Mouse (Mus musculus) heart, postnatal 10 days (tissue): ENCODE data around the gene Vax2. TPM values are rescaled to one million over a fixed set of nuclear protein-coding genes. Genes with fewer than 3 reads are reported as not detected.

ENCODE experiments used
- DNase-seq, 2 experiments: peaks; one replicate each; pipeline ENCODE4 v3.0.0; 2021
- intact Hi-C: fragments of 180-260 bp; cut with DNase I; formaldehyde crosslinking; loops from one replicate; pipeline ENCODE4 v1.15.1; 2025
- total RNA-seq, 2 experiments: library from RNA; stranded (reverse); gene quantifications; 2 replicates each; pipeline ENCODE4 v1.2.3; 2021

Gene Vax2
- total RNA-seq, 2 experiments from 2014 or later: not detected

DNA sequence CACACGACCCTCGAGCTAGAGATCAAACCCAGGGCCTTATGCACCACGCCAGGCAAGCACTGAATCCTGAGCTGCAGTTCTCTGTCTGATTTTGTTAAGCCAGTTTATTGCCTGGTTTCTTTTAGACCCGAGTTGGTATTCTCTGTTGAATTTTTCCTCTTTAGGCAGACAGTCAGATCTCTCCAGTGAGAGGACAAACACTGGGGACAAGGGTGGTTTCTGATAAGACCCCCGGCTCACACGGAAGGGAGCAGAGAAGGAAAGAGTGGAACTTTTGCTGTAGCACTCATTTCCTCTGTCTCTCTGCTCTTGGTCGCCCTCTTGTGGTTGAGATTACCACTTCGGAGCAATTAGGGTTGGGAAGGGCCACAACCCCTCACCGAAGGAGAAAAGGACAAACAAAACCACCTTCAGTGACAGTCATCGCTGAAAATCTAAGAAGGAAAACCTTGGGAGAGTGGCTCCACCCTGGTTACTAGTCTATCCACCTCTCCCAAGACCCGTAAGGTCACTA lies 39.2 kb downstream of the Vax2 start:
- intact Hi-C loops: no loop called here
- DNase-seq: peak; percentile 70 to 85

DNA sequence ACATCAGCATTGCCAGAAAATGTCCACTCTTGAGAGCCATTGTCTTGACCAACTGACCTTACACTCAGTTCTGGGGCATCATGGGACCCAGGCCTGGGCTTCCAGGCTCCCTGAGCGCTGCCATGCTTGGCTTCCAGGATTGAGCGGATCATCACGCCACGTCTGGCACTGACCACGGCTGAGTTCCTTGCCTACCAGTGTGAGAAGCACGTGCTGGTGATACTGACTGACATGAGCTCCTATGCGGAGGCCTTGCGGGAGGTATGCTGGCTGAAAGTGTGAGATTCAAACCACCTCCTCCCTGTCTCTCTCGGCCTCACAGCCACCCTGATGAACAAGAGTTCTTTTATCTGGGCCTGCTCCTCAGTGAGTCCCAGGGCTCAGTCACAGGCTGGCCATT lies 45.0 kb downstream of the Vax2 start:
- no peak for DNase-seq
- intact Hi-C loops: no loop called here

DNA sequence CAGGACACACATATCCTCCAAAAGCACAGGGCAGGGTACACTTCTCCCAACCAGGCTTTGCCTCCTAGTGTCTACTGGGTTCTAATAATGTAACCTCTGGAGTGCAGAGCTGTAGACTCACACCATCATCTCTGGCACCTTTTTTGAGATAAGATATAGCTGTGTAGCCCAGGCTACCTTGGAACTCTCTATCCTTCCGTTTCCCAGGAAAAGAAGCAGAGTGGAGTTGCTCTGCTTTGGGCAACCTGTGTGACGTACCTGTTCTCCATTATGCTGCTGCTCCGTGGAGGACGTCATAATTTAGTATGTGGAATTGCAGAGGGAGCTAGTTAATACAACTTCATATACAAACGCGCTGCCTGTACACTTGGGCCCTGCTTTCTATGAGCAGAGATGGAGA lies 51.3 kb downstream of the Vax2 start, which contains the start of gene Ankrd53:
Gene Ankrd53 (plus strand): TSS at position 301 of the 400 bp plus-strand sequence.
- no peak for DNase-seq
- intact Hi-C loops: no loop called here

DNA sequence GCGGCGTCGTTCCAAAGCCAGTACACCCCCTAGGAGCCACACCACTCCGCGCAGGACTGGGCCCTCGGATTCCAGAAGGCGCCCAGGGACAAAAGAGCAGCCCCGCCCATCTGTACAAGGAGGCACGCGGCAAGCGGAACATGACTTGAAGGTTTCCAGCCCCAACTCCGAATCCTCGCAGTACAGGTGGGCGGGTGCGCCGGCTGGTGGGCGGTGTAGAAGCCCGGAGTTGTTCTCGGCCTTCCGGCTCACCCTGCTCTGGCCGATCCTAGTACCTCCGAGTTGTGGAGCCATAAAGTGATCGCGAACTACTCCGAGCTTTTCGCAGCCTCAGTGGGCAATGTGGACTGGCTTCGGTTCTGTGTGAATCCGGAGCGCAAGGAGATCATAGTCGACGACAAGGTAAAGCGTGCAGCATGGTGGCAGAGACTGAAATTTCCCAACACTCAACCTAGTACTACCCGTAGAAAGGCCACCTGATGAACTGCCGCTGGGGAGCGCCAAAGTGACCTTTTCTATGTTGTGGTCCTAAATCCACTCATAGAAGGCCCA lies 51.9 kb downstream of the Vax2 start:
- intact Hi-C loops: no loop called here
- DNase-seq: peak; percentile 37 to 46

DNA sequence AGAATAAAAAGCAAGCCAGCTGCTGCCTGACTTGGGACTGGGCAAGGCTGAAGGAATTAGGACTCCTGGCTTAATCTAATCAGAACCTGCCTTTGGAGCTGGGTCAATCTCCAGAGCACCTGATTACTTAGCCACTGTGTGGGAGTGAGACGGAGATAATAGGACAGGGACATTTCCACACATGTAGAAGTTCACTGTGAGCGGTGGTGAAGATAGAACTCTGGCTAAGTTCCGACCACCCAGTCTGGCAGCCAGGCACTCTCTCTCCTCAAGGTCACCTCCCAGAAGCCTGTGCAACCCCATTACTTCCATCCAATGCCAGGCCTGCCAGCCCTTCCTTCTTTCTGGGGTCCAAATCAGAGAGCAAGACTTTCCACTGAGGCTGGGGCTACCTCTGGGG lies 55.9 kb downstream of the Vax2 start:
- DNase-seq: peak; percentile 37 to 46
- intact Hi-C loops: no loop called here

DNA sequence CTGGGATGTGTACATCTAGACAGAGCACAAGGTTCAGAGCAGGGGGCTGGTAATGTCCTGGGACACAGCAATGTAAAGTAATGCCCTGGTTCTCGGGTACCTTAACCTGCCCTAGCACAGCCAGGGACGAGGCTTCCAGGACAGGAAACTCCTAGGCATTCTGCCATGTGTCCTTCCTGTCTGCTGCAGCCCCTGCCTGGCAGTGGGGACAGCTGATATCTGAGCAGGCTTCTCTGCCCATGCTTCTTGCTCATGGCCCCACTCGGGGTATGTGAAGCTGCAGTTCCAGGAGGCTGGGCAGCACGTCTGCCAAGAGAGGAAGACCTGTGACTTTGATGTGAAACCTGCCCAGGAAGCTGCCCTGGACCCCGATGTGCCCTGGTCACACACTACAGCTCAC lies 57.4 kb downstream of the Vax2 start:
- intact Hi-C loops: no loop called here
- DNase-seq: peak; percentile 44 to 62

DNA sequence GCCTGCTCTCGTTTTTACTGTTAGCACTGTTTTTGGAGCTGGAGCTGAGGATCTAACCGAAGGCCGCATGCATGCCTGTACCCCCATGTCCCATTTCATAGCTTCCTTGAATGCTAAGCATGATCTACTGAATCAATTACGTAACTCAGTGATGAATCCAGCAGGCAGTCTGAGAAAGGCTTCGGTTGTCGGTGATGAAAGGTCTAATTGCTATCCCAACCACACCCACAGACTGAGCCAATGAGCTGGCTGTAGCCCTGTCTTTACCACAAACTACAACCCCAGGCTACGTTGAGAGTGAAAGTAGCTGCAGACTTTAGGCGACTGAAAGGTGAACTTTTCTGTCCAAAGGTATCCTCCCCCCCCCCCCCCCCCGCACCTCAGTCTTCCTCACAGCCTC lies 63.1 kb downstream of the Vax2 start:
- intact Hi-C loops: no loop called here

DNA sequence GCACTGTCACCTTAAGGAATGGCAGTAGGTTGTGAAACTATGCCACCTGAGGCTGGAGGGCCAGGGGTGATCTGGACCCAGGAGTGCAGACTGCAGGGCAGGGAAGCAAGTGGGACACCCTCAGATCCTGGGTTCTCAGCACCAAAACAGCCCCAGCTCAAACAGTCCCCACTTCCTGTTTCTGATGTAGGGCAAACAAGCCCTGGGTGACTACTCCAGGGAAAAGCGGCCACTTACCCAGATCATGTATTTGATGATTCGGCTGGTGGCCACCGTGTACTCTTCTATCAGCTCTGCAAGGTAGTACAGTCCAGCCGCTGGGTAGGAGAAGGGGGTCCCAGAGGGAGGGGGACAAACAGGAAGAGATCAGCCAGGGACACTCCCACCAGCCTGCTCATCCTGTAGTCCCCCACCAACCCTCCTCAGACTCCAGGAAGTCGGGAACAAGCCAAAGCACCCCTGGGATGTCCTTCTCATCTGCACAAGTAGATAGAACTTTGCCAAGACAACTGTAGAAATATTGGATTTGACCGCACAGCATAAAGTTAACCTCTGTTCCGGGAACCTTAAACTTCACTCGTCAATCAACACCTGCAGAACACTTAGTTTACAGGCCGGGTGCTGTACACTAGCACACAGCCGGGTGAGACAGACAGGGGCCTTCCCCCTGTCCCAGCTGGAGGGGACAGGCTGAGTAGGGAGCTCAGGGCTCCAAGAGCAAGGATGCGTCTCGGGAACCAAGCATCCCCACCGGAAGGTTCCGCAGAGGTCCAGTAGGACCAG lies 63.9 kb downstream of the Vax2 start:
- peak; percentile 30 to 54 for DNase-seq
- intact Hi-C loops: no loop called here

More for the DNA sequence above, 63.1 kb downstream of the Vax2 start:
- no peak for DNase-seq

DNA sequence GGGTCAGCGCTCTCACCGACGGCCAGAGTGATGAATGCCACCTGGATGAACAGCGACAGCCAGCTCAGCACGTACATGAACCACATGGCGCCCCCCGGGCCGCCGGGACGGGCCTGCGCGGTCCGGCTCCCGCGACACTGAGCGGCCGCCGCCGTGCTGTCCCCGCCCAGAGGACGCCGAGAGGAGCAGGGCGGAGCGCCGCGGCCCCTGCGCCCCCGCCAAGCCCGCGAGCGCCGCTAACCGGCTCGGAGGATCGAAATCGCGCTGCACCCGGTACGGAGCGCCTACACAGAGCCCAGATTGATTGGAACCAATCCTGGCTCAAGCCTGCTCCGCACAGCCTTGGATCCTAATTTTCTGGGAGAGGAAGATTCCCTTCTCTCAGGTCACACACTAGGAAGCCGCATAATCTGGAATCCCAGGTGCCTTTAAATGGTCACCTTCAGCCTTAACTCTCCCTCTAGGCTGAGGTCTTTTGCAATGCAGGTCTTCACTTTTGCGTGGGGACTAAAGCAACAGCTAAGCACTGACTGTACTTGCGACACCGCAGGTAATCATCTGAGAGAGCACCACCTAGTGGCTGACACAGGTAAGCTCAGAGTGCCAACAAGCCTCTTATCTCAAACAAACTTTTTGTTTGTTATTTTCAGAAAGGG lies 64.7 kb downstream of the Vax2 start, which contains the start of gene Tex261:
Gene Tex261 (minus strand): TSS at position 176 of the 656 bp plus-strand sequence.
- intact Hi-C loops: no loop called here

DNA sequence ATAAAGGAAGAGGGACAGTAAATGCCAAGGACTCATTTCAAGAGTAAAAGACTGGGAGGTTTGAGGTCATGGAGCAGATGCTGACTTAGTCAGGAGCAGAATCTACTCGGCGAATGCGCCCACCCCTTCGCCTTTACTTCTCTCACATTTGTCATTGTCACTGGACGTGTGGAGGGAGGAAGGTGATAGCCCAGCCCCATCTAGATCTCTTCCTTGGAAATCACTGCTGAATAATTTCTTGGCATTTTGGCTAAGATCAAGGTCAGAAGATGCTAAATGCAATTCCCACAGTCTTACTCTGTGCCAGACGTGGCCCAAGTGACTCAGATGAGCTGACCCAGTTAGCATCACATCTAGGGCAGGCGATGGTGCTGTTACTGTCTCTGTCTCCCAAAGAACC lies 67.2 kb downstream of the Vax2 start:
- no peak for DNase-seq
- intact Hi-C loops: no loop called here

More for the DNA sequence above, 64.7 kb downstream of the Vax2 start, which contains the start of gene Tex261:
- peak; percentile 94 to 95 for DNase-seq

DNA sequence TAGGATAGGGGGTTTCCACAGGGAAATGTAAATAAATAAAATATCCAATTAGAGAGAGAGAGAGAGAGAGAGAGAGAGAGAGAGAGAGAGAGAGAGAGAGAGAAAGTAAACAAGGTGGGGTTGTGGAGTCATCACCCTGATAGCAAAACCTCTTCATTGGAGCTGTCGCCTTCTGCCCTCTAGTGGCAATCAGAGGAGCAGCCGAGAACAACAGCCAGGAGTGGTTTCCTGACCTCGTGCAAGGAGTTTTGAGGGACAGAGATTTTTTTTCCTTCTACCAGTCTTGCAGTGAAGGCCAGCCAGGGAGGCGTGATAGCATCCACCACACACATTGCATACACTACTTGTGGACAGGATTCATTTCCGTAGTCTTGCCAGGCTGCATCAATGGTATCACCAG lies 68.0 kb downstream of the Vax2 start:
- DNase-seq: peak; percentile 68 to 78
- intact Hi-C loops: loop anchor here (1.0 kb wide), 1 partner anchor 21 kb away; no protein-coding TSS in a partner anchor

DNA sequence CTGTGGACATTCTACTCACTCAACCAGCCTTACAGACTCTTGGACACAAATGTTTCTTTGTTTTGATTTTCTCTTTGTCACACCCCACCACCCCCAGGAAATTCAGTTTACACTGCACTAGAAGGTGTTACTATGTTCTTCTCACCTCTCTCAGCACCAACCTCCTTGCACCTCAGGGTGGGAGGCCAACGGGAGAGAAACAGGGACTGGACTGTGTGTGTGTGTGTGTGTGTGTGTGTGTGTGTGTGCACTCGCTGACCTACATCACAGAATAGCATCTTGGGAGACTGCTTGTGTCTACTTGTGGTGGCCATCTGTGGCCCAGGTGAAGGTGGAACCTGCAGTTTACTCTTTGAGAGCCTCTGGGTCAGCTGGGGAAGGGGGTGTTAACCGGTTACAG lies 75.4 kb downstream of the Vax2 start:
- intact Hi-C loops: no loop called here
- DNase-seq: no peak

Other genes starting within 250 kb of the Vax2 start
- 10 to 100 TPM; 24.0 to 31.1 TPM for gene Dguok, start 204.3 kb upstream of the Vax2 start, total RNA-seq
- gene Actg2, start 175.0 kb upstream of the Vax2 start, total RNA-seq: 1 to 10 TPM; 5.0 to 8.2 TPM
- gene Stambp, start 138.5 kb upstream of the Vax2 start, total RNA-seq: 10 to 100 TPM; 15.0 to 17.1 TPM
- not detected for gene Clec4f, start 55.1 kb upstream of the Vax2 start, total RNA-seq
- under 1 TPM; 0.67 to 0.84 TPM for gene Cd207, start 33.4 kb upstream of the Vax2 start, total RNA-seq
- gene Atp6v1b1, start 31.7 kb downstream of the Vax2 start, total RNA-seq: not detected
- gene Ankrd53, start 51.4 kb downstream of the Vax2 start, total RNA-seq: not detected
- gene Tex261, start 64.5 kb downstream of the Vax2 start, total RNA-seq: 10 to 100 TPM; 68.8 to 83.4 TPM
- 10 to 100 TPM; 27.4 to 33.0 TPM for gene Nagk, start 83.7 kb downstream of the Vax2 start, total RNA-seq
- gene Paip2b, start 120.5 kb downstream of the Vax2 start, total RNA-seq: 10 to 100 TPM; 19.4 to 20.2 TPM
- 10 to 100 TPM; 66.0 to 73.7 TPM for gene Zfp638, start 155.8 kb downstream of the Vax2 start, total RNA-seq